Mouse (Mus musculus): ENCODE results near the gene Smpd4.

Gene Smpd4

DNA sequence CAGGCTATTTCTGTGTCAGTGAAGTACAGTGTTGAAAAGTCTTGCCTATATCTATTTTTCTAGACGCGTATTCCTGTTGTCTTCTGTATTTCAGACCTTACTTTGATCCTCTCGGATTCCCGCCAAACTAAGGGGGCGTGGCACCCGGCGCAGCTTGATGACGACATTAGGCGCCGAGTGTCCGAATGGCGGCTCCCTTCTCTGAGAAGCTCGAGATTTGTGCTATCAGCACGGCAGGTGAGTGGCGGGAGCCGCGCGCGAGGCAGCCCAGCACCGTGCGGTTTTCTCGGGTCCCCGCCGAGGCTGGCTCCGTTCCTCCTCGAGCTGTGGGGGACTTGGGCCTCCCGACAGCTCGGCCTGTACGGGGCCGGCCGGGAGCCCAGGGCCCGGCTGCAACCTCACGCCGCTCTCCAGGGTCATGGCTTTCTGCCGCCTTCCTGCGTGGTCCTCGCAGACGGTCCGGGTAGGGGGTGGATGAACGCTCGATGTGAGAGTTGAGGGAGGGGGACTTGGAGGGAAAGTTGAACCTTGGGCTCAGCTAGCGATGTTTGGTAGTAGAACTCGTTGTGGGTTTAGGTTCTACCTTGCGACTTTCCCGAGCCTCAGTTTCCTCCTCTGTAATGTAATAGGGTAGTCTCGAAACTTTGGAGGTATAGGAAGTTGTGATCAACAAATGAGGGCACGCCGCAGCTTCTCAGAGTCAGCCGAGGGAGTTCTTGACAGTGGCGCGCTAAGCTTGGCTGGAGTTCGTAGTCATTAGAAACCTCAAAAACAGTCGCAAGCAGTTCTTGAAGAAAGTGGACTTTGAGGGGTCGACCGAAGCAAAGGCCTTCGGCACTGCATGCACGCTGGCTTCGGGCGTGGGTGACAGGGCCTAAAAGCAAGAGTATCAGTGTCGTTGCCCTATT is at the start of gene Smpd4:
Gene Smpd4, plus strand, starts transcription at position 157 of the 908 bp plus-strand sequence.
- in situ Hi-C loops (cut with MboI, MseI): loop anchor here in 1 of 2 experiments (5.0 kb wide), 1 partner anchor 62 kb away; no protein-coding TSS in a partner anchor

GRCm38 (mm10) chr16:17575870-17576824 is 43.0 kb upstream of the Smpd4 start:
- in situ Hi-C loops (cut with MboI, MseI): loop anchor here in 1 of 2 experiments (10.0 kb wide), 1 partner anchor 61 kb away; no protein-coding TSS in a partner anchor

DNA sequence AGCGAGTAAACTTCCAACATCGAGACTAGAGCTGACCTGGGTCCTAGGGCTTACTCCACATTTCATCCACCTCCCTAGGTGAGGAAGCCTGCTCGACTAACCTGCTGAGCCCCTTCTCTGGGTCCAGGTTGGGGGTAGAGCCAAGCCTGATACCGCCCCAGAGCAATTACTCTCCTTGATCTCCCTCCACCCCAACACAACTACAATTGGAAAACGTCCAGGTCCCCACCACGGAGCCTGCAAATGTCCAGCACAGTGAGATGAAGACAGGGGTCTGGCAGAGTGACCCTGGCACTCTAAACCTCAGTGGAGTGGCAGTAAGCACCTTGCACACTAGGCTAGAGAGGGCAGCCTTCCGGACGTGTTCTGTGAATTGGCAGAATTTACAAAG is 42.3 kb upstream of the Smpd4 start:
- in situ Hi-C loops (cut with MboI, MseI): loop anchor here in 1 of 2 experiments (10.0 kb wide), 1 partner anchor 62 kb away; no protein-coding TSS in a partner anchor

DNA sequence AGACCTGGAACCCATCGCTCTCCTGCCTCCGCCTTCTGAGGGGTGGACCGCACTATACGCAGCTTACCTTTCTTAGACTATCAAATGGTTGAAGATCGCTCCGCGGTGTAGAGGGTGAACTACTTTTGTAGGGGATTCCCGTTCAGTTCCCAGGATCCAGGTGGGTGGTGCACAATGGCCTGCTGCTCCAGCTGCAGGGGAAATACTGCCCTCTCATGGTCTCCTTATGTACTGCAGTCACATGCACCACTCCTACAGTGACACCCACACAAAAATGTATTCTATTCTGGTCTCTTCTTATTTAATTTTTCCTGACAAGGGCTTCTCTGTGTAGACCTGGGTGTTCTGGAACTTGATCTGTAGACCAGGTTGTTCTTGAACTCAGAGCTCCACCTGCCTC is 36.1 kb upstream of the Smpd4 start, which contains the start of gene Slc7a4:
Gene Slc7a4, minus strand, starts transcription at position 151 of the 400 bp plus-strand sequence.
- in situ Hi-C loops (cut with MboI, MseI): no loop called here

GRCm38 (mm10) chr16:17584555-17584954 is 34.6 kb upstream of the Smpd4 start:
- in situ Hi-C loops (cut with MboI, MseI): no loop called here

DNA sequence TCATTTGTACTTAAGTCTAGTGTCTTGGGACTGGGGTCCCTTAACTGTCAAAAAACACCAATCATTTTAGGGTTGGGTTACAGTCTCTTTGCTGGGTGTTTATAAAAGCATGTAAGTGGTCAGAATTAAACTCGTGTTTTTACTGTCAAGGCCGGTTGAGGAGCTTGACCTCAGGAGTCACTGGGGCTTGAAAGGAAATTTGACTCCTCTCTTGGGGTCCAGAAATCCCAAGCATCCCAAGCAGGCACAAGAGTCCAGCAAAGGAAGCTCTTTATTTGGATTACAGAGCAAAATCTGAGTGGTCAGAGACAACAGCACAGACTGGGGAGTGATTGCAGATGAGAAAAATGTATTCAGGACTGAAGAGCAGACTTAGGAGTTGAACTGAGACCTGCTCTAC is 28.4 kb upstream of the Smpd4 start:
- in situ Hi-C loops (cut with MboI, MseI): no loop called here

- in situ Hi-C loops (cut with MboI, MseI): no loop called here
Measured at GRCm38 (mm10) chr16:17600944-17601562, 18.1 kb upstream of the Smpd4 start.

DNA sequence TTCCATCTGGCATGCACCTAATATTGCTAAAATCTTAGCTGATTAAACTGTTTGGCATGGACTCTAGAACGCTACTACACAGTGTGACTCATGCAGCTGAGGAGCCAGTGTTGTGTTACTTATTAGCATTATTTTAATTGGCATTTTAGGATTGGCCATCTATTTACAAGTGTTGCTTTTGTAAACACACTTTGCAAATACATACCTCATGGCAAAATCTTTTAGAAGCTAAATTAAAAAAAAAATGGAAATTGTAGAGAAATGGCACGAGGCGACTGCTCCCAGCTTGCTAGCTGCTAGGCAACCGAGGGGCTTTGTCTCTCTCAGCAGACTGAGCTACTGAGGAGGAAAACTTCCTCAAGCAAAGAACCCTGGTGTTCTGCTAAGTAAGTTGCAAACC is 14.2 kb upstream of the Smpd4 start:
- in situ Hi-C loops (cut with MboI, MseI): no loop called here

GRCm38 (mm10) chr16:17605684-17606083 is 13.5 kb upstream of the Smpd4 start:
- in situ Hi-C loops (cut with MboI, MseI): no loop called here

GRCm38 (mm10) chr16:17611383-17611782 is 7.8 kb upstream of the Smpd4 start:
- in situ Hi-C loops (cut with MboI, MseI): no loop called here

- in situ Hi-C loops (cut with MboI, MseI): loop anchor here in 1 of 2 experiments (5.0 kb wide), 1 partner anchor 57 kb away; no protein-coding TSS in a partner anchor
Measured at GRCm38 (mm10) chr16:17614740-17615139, 4.4 kb upstream of the Smpd4 start.

- in situ Hi-C loops (cut with MboI, MseI): loop anchor here in 1 of 2 experiments (5.0 kb wide), 1 partner anchor 59 kb away; no protein-coding TSS in a partner anchor
Measured at GRCm38 (mm10) chr16:17616212-17616611, 2.9 kb upstream of the Smpd4 start.

- in situ Hi-C loops (cut with MboI, MseI): loop anchor here in 1 of 2 experiments (5.0 kb wide), 1 partner anchor 61 kb away; no protein-coding TSS in a partner anchor
Measured at GRCm38 (mm10) chr16:17617922-17618565, 1.1 kb upstream of the Smpd4 start.

DNA sequence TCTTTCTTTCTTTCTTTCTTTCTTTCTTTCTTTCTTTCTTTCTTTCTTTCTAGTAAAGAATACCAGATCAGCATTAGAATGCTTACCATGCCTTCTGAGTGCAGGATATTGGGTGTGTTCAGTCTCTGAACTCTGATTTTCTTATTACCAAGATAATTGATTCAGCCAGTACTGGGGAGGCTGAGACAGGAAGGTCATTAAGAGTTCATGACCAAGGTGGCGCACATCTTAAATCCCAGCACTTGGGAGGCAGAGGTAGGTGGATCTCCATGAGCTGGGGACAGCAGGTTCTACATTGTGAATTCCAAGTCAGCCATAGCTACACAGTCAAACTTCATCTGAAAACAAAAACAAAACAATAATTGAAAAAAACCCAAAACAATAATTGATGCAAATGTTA is 2.8 kb downstream of the Smpd4 start:
- in situ Hi-C loops (cut with MboI, MseI): no loop called here

DNA sequence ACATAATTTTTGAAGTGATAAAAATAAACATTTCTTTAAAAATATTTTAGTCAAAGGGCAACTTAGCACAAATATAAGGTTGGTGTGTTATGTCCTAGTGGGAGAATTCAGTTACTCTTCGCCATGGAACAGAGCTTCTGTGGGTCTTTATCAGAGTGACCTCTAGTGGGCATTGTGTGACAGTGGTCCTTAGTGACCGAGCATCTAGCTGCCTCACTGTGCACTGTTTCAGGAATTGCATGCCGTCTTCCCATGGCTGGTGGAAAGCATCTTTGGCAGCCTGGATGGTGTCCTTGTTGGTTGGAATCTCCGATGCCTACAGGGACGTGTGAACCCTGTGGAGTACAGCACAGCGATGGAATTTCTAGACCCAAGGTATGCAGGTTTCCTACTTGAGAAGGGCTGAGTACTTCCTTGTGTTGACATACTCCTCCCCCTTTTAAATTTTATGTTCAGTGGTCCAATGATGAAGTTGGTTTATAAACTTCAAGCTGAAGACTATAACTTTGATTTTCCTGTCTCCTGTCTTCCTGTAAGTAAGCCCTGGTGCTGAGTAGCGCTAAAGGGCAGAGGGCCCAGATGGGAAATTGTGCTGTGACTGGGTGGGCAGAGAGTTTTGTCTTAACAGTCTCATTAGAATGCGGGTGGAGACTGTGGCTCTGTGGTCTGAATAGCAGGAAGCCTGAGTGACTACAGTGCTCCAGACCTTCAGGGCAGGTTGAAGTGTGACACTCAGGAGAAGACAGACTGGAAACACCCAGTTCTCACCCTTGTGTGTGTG is 6.5 kb downstream of the Smpd4 start:
- in situ Hi-C loops (cut with MboI, MseI): no loop called here

DNA sequence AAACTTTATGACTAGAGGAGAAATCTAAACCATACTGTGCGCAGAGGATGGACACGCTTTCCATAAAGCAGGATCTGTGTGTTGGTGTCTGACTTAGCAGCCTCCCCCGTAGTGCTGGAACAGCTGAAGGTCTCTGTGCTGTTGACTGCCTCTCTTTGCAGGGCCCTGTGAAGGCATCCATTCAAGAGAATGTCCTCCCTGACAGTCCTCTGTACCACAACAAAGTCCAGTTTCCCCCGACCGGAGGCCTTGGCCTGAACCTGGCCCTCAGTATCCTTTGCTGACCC is 7.1 kb downstream of the Smpd4 start:
- in situ Hi-C loops (cut with MboI, MseI): no loop called here

- in situ Hi-C loops (cut with MboI, MseI): no loop called here
Measured at GRCm38 (mm10) chr16:17632580-17632979, 13.4 kb downstream of the Smpd4 start.

GRCm38 (mm10) chr16:17633481-17634181 is 14.5 kb downstream of the Smpd4 start:
- in situ Hi-C loops (cut with MboI, MseI): no loop called here

GRCm38 (mm10) chr16:17636904-17637303 is 17.8 kb downstream of the Smpd4 start:
- in situ Hi-C loops (cut with MboI, MseI): no loop called here
